Mouse (Mus musculus) liver, postnatal 0 days (tissue): Measurements from ENCODE around the gene Omd.

Source experiments
- CTCF ChIP-seq: sonication (generic); IDR thresholded peaks from 2 replicates; pipeline ENCODE4 v1.5.1; 2016; ENCODE audit warnings: antibody characterized with exemption, low read depth
- EP300 ChIP-seq: IDR thresholded peaks from 2 replicates; pipeline ENCODE4 v1.6.1; 2016; ENCODE audit warnings: antibody characterized with exemption, low read depth, mild to moderate bottlenecking

DNA sequence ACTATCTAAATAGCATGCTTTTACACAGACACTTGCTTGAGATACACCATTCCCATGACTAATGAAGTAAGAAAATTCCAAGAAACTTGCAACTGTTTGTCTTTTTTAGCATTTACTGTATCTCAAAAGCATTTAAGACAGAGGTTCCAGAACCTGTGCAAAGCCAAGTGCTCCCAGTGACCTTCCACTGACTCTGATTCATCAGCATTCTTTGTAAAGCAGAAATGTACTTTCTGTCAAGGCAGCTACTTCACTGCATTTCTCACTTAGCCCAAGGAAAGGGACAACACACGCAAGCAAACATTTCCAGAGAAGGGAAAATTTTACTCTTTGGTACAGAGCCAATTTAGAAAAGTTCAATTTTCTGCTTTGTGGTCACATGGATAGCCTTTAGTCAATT is 41.0 kb downstream of the Omd start:
- TF ChIP-seq EP300 (no peak), CTCF (no peak)
